In the genomic region with DNA sequence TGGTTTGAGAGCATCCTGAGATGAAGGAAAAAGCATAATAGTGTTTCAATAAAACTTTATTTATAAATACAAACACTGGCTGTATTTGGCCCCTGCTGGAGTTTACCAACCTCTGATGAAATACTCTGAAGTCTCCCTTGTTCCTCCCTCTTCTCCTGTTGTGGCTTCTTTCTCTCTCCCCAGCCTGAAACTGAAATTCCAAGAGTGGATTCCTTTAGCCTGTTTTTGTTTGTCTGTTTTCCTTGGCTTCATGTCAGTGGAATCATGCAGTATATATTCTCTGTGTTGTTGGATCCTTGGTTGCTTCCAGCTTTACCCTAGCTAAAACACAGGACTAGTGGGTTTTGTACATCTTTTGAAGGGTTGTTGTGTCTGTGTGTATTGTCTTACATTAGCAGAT, we compare ENCODE assay signal across 16 mouse cellular contexts.
"Had no signal": no experiment of that assay in that cellular context is flagged by ENCODE, and none has a peak within 500 bp of the region (broad histone marks: within the 10 kb centered on the region; RNA-seq: fewer than 3 reads in every experiment).

No protein-coding gene starts in this region.

- DNase-seq: lung, adult 18-20 months; lung, embryonic 14.5 days; lung, postnatal 10 days; lung, postnatal 4 days; midbrain, embryonic 14.5 days; retina, postnatal 1 day; right cerebral cortex, adult 18-20 months; right cerebral cortex, postnatal 25 days; right cerebral cortex, postnatal 4 days; spleen, adult 18-20 months; thymus, adult 18-20 months; thymus, postnatal 14 days; thymus, postnatal 36 days had no signal

- H3K27ac ChIP-seq: midbrain, embryonic 10.5 days; midbrain, embryonic 12.5 days; neural tube, embryonic 12.5 days had no signal

- H3K4me2 ChIP-seq: lung, embryonic 14.5 days; midbrain, embryonic 12.5 days; neural tube, embryonic 12.5 days had no signal

- H3K9me3 ChIP-seq: midbrain, embryonic 10.5 days; midbrain, embryonic 12.5 days; neural tube, embryonic 12.5 days had no signal

- H3K9ac ChIP-seq: lung, embryonic 14.5 days; midbrain, embryonic 12.5 days; neural tube, embryonic 12.5 days had no signal

- H3K27me3 ChIP-seq: midbrain, embryonic 12.5 days had no signal

- H3K4me3 ChIP-seq: midbrain, embryonic 10.5 days; midbrain, embryonic 12.5 days; neural tube, embryonic 12.5 days had no signal

- H3K36me3 ChIP-seq: neural tube, embryonic 12.5 days had no signal
